Mouse (Mus musculus): ENCODE measurements at regions not wholly inside any gene's neighbourhood (a gene's known extent, or its start where the extent isn't known, plus 50 kb on each side); places are given as distances from the start of the nearest gene placed in this dataset.

DNA sequence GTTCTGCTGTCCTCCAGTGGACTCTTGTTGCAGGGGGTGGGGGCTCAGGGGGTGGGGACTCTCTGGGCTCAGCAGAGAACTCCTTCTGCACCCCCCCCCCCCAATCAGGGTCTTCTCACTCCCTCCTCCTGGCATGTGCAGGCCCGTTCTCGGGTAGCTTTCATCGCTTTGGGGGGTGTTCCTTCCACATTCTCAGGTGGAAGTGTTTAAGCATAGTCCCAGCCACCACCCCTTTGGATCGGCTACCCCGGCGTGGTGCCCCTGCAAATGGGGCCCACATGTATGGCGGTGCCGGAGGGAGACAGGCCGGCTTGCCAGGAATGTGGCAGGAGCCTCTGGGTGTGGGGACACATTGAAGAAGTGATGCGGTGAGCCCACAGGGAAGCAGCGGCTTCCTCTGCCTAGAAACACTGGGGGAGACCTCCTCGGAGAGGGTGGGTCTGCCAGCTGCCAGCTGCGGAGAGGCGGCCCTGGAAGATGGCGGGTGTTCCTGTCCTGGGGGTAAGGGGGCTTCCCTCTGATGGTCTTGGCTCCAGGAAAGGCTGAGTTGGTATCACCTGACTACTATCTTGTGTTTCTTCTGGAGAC is 92.7 kb downstream of the Asb1 start:
- WGBS = 91% methylated on average over 15 of the region's 15 CpGs

DNA sequence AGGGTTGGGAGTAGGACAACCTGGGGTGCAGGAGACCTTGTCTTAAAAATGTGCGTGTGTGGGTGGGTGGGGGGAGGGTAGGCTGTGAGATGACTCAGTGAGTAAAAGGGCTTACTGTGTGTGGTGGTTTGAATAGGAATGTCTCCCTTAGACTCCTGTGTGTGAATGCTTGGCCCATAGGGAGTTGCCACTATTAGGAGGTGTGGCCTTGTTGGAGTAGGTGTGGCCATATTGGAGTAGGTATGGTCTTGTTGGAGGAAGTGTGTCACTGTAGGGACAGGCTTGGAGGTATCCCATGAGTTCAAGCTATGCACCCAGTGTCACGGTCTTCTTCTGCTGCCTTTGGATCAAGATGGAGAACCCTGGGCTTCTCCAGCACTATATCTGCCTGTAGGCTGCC is 96.2 kb downstream of the Asb1 start:
- Histone ChIP-seq H3K36me3 (no peaks in the 10 kb centered on the region), H3K9ac (replicated peaks) (no peak overlapping the region), H3K27ac (replicated peaks) (no peak overlapping the region), H3K4me2 (replicated peaks) (no peak overlapping the region), H3K4me3 (no peak overlapping the region), H3K4me1 (no peaks in the 10 kb centered on the region), H3K9me3 (no peaks in the 10 kb centered on the region), H3K27me3 (no peaks in the 10 kb centered on the region)
- no peak for ATAC-seq (replicated peaks)
- 98% methylated on average over 2 of the region's 2 CpGs for WGBS

More for the DNA sequence above, 92.7 kb downstream of the Asb1 start:
- H3K36me3 ChIP-seq = no peaks in the 10 kb centered on the region
- no peak for ATAC-seq (replicated peaks)
- H3K9me3 ChIP-seq = no peaks in the 10 kb centered on the region
- H3K4me3 ChIP-seq = no peak overlapping the region
- H3K4me2 ChIP-seq (replicated peaks) = no peak overlapping the region
- H3K27ac ChIP-seq (replicated peaks) = no peak overlapping the region
- H3K9ac ChIP-seq (replicated peaks) = no peak overlapping the region
- H3K4me1 ChIP-seq = no peaks in the 10 kb centered on the region
- no peaks in the 10 kb centered on the region for H3K27me3 ChIP-seq

DNA sequence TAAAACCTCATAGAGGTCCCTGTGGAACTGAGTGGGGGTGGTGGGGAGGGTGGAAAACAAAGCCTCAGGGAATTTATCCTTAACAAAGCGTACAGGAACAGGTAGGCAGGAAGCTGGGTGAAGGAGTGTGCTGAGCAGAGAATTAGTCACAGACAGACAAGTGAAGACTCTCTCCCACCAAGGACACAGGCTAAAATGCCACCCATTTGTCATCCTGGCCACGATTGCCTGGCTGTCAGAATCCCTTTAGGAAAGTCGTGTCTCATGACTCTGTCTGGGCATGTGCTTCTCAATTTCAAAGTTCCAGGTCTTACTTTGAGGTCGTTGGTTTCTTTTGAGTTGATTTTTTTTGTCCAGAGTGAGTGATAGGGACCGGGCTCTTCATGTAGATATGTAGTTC is 100.2 kb downstream of the Asb1 start:
- no peak overlapping the region for H3K27ac ChIP-seq (replicated peaks)
- H3K27me3 ChIP-seq = no peaks in the 10 kb centered on the region
- H3K9me3 ChIP-seq = no peaks in the 10 kb centered on the region
- H3K4me3 ChIP-seq = no peak overlapping the region
- H3K4me1 ChIP-seq = no peaks in the 10 kb centered on the region
- no peak overlapping the region for H3K4me2 ChIP-seq (replicated peaks)
- no peak overlapping the region for H3K9ac ChIP-seq (replicated peaks)
- no peak for ATAC-seq (replicated peaks)
- no peaks in the 10 kb centered on the region for H3K36me3 ChIP-seq
- WGBS = 74% methylated on average over 5 of the region's 5 CpGs

DNA sequence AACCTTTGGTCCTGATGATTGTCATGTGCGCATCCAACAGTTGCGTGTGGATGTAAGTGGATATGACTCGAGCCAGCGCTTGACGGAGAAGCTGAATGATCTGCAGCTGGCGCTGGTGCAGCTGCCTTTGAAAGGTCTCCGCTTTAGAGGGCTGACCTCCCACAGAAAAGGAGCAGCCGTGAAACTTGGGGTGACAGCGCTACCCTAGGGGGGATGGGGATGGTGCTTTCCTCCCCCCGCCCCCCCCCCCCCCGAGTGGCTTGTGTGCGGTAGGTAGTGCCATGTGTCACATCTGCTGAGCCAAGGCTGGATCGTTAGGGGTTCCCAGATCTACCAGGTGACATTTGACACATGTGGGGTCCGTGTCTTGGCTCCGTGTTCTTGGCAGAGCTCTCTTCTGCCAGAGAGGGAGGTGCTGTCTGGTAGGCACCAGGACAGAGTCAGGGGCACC is 118.7 kb downstream of the Asb1 start:
- no peak overlapping the region for H3K4me3 ChIP-seq
- no peaks in the 10 kb centered on the region for H3K9me3 ChIP-seq
- no peaks in the 10 kb centered on the region for H3K36me3 ChIP-seq
- no peak overlapping the region for H3K27ac ChIP-seq (replicated peaks)
- H3K4me1 ChIP-seq = no peaks in the 10 kb centered on the region
- H3K9ac ChIP-seq (replicated peaks) = no peak overlapping the region
- H3K4me2 ChIP-seq (replicated peaks) = no peak overlapping the region
- no peaks in the 10 kb centered on the region for H3K27me3 ChIP-seq
- WGBS = 79% methylated on average over 15 of the region's 15 CpGs
- no peak for ATAC-seq (replicated peaks)

DNA sequence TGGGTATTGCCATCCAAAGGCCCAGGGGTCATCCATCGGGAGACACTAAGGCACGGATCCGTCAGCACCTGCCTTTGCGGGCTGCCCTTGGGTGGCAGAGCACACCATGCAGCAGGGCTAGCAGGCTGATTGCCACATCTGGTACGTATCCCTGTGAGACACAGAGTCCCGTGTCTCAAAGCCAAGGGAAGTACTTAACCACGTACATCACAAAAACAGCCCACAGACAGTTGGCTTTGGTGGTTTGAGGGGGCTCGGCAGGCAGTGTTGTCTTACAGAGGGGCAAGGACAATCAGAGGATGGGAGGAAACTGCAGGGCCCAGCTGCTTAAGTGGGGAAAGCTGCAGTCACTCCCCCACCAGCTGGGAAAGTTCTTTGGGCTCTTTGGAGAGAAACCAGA is 119.1 kb downstream of the Asb1 start:
- Histone ChIP-seq H3K36me3 (no peaks in the 10 kb centered on the region), H3K4me3 (no peak overlapping the region), H3K27ac (replicated peaks) (no peak overlapping the region), H3K4me2 (replicated peaks) (no peak overlapping the region), H3K9ac (replicated peaks) (no peak overlapping the region), H3K4me1 (no peaks in the 10 kb centered on the region), H3K9me3 (no peaks in the 10 kb centered on the region), H3K27me3 (no peaks in the 10 kb centered on the region)
- no peak for ATAC-seq (replicated peaks)
- 88% methylated on average over 8 of the region's 8 CpGs for WGBS

DNA sequence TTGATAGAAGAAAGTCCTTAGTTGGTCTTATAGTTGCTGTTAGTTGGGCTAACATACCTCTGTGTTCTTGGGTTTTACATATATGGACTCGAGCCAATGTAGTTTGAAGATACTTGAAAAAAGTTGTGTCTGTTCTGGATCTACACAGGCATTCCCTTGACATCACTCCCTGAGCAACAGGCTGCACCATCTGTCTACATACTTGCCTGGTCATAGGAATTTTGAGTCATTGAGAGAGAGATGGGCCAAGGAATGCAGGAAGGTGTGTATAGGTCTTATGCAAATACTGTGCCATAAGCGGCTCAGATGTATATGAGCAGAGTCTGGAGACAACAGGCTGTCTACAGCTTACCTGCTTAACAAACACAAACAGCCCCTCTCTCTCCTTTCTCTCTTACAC is 122.9 kb downstream of the Asb1 start:
- no peak for ATAC-seq (replicated peaks)
- H3K27ac ChIP-seq (replicated peaks) = no peak overlapping the region
- H3K4me2 ChIP-seq (replicated peaks) = no peak overlapping the region
- WGBS = 90% methylated on average over 2 of the region's 2 CpGs
- no peaks in the 10 kb centered on the region for H3K36me3 ChIP-seq
- H3K27me3 ChIP-seq = no peaks in the 10 kb centered on the region
- no peak overlapping the region for H3K9ac ChIP-seq (replicated peaks)
- H3K4me1 ChIP-seq = no peaks in the 10 kb centered on the region
- H3K9me3 ChIP-seq = no peaks in the 10 kb centered on the region
- no peak overlapping the region for H3K4me3 ChIP-seq

DNA sequence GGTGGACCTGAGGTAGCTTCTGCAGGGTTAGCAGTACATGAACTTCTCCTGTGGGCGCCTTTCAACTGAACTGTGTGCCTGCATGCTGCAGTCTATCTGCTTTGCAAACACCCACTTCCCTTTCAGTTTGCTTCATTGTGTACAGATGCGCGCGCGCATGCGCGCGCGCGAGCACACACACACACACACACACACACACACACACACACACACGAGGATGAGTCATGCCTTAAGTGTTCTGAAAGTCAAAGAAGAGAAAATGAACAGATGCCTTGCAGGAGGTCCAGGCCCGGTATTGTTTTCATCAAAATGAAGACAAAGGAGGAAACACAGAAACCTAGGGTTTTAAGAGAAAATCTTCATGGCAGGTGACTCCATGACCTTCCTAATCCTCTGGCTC is 124.3 kb downstream of the Asb1 start:
- 87% methylated on average over 12 of the region's 12 CpGs for WGBS
- ATAC-seq (replicated peaks) = no peak
- H3K4me1 ChIP-seq = no peaks in the 10 kb centered on the region
- H3K27me3 ChIP-seq = no peaks in the 10 kb centered on the region
- H3K27ac ChIP-seq (replicated peaks) = no peak overlapping the region
- no peak overlapping the region for H3K4me3 ChIP-seq
- H3K4me2 ChIP-seq (replicated peaks) = no peak overlapping the region
- no peaks in the 10 kb centered on the region for H3K36me3 ChIP-seq
- H3K9ac ChIP-seq (replicated peaks) = no peak overlapping the region
- no peaks in the 10 kb centered on the region for H3K9me3 ChIP-seq

DNA sequence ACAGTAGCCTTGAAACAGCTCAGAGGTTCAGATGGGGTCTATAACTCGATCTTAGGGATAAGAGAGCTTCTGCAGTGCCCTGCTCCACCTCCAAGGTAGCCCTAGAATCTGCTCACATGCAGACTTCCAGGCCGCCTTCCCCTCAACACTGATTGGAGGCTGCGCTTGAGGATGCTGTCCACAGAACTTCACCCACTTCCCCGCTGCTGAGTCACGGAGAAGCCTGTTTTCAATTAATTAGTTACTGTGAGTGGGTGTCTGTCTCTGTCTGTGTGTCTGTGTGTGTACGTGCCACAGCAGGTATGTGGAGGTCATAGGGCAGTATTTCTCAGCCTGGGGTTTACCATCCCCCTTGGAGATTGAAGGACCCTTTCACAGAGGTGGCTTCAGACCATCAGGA is 128.2 kb downstream of the Asb1 start:
- no peak overlapping the region for H3K4me3 ChIP-seq
- no peak overlapping the region for H3K4me2 ChIP-seq (replicated peaks)
- 79% methylated on average over 6 of the region's 6 CpGs for WGBS
- no peak for ATAC-seq (replicated peaks)
- no peaks in the 10 kb centered on the region for H3K27me3 ChIP-seq
- no peaks in the 10 kb centered on the region for H3K4me1 ChIP-seq
- no peak overlapping the region for H3K9ac ChIP-seq (replicated peaks)
- H3K27ac ChIP-seq (replicated peaks) = no peak overlapping the region
- H3K36me3 ChIP-seq = no peaks in the 10 kb centered on the region
- H3K9me3 ChIP-seq = no peaks in the 10 kb centered on the region

DNA sequence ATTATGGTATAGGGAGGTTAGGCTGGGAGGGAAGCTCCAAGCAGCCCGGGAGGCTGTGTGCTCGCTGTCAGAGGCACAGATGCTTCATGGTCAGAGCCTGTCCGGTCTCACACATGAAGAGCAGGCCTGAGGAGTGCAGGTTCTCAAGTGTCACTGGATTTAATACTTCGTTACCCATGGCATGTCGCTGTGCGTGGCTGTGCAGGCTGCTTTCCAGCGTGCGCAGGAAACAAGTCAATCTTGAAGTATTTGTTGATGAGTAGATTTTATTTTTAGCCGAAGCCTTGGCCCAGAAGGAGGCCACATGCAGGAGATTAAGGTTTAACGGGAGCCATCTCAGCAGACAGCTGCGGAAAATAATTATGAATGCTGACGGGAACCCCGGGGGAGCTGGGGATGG is 130.3 kb upstream of the Twist2 start:
- Histone ChIP-seq H3K4me1 (no peaks in the 10 kb centered on the region), H3K4me3 (no peak overlapping the region), H3K9ac (replicated peaks) (no peak overlapping the region), H3K27ac (replicated peaks) (no peak overlapping the region), H3K27me3 (no peaks in the 10 kb centered on the region), H3K4me2 (replicated peaks) (no peak overlapping the region), H3K9me3 (no peaks in the 10 kb centered on the region), H3K36me3 (no peaks in the 10 kb centered on the region)
- WGBS = 71% methylated on average over 13 of the region's 13 CpGs
- ATAC-seq (replicated peaks) = no peak

DNA sequence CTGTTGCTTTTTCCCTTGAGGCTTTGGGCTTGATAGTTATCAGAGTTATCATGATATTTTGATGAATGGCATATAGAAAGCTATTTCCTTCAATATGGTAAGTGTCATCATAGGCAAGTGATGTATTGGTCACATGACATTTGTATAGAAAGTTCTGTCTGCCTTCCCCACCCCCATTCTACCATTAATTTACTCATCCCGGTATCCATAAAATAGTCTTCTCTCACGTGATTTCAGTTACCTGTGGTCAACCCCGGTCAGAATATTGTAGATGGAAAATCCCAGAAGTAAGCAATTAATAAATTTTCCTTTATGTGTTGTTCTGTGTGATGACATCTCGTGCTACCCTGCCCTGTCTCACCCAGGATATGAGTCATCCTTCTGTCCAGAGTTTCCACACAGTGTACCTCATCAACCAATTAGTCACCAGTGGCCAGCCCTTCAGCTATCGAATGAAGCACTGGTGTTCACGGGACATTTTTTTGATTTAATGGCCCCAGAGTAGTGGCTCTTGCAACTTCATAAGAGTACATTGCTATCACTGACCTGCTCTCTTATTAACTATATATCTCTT is 127.1 kb upstream of the Twist2 start:
- no peak for ATAC-seq (replicated peaks)
- H3K27me3 ChIP-seq = no peaks in the 10 kb centered on the region
- WGBS = 92% methylated on average over 6 of the region's 6 CpGs
- H3K36me3 ChIP-seq = no peaks in the 10 kb centered on the region
- no peaks in the 10 kb centered on the region for H3K9me3 ChIP-seq
- no peak overlapping the region for H3K9ac ChIP-seq (replicated peaks)
- no peak overlapping the region for H3K27ac ChIP-seq (replicated peaks)
- H3K4me3 ChIP-seq = no peak overlapping the region
- H3K4me1 ChIP-seq = no peaks in the 10 kb centered on the region
- H3K4me2 ChIP-seq (replicated peaks) = no peak overlapping the region

DNA sequence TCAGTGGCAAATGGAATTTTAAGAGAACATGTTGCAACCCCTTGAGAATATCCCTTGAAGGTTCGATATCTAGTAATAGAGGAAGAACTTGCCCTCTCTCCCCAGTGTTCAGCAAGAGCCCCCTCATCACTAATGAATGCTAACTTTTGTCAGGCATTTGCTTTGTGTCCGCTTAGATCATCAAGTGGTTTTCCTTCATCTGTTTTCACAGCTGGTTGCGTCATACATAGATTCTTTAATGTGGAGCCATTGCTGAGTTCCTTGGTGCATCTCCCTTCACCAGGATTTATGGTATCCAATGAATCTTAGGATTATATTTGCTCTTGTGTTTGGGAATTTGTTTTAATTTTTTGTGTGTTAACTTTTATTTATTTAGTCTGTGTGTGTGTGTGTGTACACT is 124.2 kb upstream of the Twist2 start:
- Histone ChIP-seq H3K9ac (replicated peaks) (no peak overlapping the region), H3K27me3 (no peaks in the 10 kb centered on the region), H3K9me3 (no peaks in the 10 kb centered on the region), H3K27ac (replicated peaks) (no peak overlapping the region), H3K4me3 (no peak overlapping the region), H3K4me2 (replicated peaks) (no peak overlapping the region), H3K36me3 (no peaks in the 10 kb centered on the region), H3K4me1 (no peaks in the 10 kb centered on the region)
- no peak for ATAC-seq (replicated peaks)
- WGBS = 70% methylated on average over 3 of the region's 3 CpGs

DNA sequence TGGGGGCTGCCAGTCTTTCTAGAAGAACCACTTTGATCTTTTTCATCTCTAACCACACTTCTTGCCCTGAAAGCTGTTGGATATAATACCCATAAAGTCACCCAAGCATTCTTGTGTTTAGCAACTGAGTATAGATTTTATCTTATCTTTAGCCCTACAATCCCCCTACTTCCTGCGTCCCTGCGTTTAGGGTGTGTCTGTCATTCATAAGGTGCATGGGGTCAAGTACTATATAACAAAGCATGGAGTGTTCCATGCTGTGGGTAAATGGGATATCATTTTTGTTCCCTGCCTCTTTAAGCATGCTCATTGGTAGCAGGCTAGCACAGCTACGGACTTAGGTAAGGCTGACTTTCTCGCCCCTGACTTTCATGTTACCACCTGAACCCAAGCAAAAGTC is 122.5 kb upstream of the Twist2 start:
- H3K4me1 ChIP-seq = no peaks in the 10 kb centered on the region
- no peaks in the 10 kb centered on the region for H3K27me3 ChIP-seq
- no peak overlapping the region for H3K4me2 ChIP-seq (replicated peaks)
- H3K36me3 ChIP-seq = no peaks in the 10 kb centered on the region
- H3K9me3 ChIP-seq = no peaks in the 10 kb centered on the region
- ATAC-seq (replicated peaks) = no peak
- H3K27ac ChIP-seq (replicated peaks) = no peak overlapping the region
- H3K4me3 ChIP-seq = no peak overlapping the region
- 82% methylated on average over 4 of the region's 4 CpGs for WGBS
- H3K9ac ChIP-seq (replicated peaks) = no peak overlapping the region

DNA sequence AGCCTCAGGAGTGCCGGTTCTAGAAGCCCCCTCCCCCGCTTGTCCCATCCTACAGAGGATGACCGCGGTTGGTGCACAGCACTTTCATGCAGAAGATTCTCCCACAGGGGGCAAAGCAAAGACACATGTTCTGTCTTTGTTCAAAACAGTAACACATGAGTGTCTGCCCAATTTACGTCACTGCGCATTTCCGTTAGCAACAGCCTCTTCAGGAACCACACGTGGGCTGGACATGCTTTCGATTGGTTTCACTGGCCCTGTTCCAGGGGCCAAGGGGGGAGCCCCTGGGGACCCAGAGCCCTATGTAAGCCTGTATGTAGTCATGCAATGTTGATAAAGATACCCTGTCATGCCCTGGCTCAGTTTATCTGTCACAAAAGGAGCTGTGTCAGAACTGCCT is 116.2 kb upstream of the Twist2 start:
- Histone ChIP-seq H3K36me3 (no peaks in the 10 kb centered on the region), H3K27me3 (no peaks in the 10 kb centered on the region), H3K9me3 (no peaks in the 10 kb centered on the region), H3K9ac (replicated peaks) (no peak overlapping the region), H3K4me1 (no peaks in the 10 kb centered on the region), H3K4me3 (no peak overlapping the region), H3K27ac (replicated peaks) (no peak overlapping the region), H3K4me2 (replicated peaks) (no peak overlapping the region)
- 79% methylated on average over 9 of the region's 9 CpGs for WGBS
- no peak for ATAC-seq (replicated peaks)
